Mouse (Mus musculus) brain, embryonic 18.5 days (tissue): ENCODE results near the gene Kat2b.
"Not testable (repeated sequence)": the region's sequence is repeated elsewhere in the genome, so short reads cannot be mapped to it uniquely, and the experiment has no call there.

ENCODE experiments used
- DNase-seq: peaks from one replicate; pipeline ENCODE4 v3.0.0-alpha.2; 2012; ENCODE audit warnings: low read depth, low spot score

Kat2b gene

GRCm38 (mm10) chr17:53596941-53597790 lies 30.5 kb downstream of the Kat2b start:
- no peak for DNase-seq

- DNase-seq, result no peak
These were observed 31.9 kb downstream of the Kat2b start for GRCm38 (mm10) chr17:53598571-53598970.

- DNase-seq, result not testable (repeated sequence)
These were observed 36.6 kb downstream of the Kat2b start for GRCm38 (mm10) chr17:53603236-53603635.

- DNase-seq, result not testable (repeated sequence)
These were observed 39.4 kb downstream of the Kat2b start for GRCm38 (mm10) chr17:53606082-53606481.

GRCm38 (mm10) chr17:53608924-53609323 lies 42.3 kb downstream of the Kat2b start:
- DNase-seq, result not testable (repeated sequence)

GRCm38 (mm10) chr17:53617295-53617957 lies 50.8 kb downstream of the Kat2b start:
- DNase-seq, result no peak

GRCm38 (mm10) chr17:53618369-53618768 lies 51.7 kb downstream of the Kat2b start:
- no peak for DNase-seq

GRCm38 (mm10) chr17:53619391-53619790 lies 52.7 kb downstream of the Kat2b start:
- no peak for DNase-seq

GRCm38 (mm10) chr17:53620611-53621010 lies 54.0 kb downstream of the Kat2b start:
- no peak for DNase-seq

GRCm38 (mm10) chr17:53622125-53622524 lies 55.5 kb downstream of the Kat2b start:
- DNase-seq, result no peak

- DNase-seq, result no peak
These were observed 57.1 kb downstream of the Kat2b start for GRCm38 (mm10) chr17:53623762-53624161.

- no peak for DNase-seq
These were observed 59.5 kb downstream of the Kat2b start for GRCm38 (mm10) chr17:53626160-53626559.

GRCm38 (mm10) chr17:53627497-53627896 lies 60.8 kb downstream of the Kat2b start:
- no peak for DNase-seq

GRCm38 (mm10) chr17:53628131-53628530 lies 61.5 kb downstream of the Kat2b start:
- no peak for DNase-seq

GRCm38 (mm10) chr17:53631344-53631743 lies 64.7 kb downstream of the Kat2b start:
- DNase-seq, result no peak

GRCm38 (mm10) chr17:53643360-53643759 lies 76.7 kb downstream of the Kat2b start:
- DNase-seq, result no peak

GRCm38 (mm10) chr17:53650251-53650661 lies 83.6 kb downstream of the Kat2b start:
- no peak for DNase-seq

- DNase-seq, result no peak
These were observed 87.9 kb downstream of the Kat2b start for GRCm38 (mm10) chr17:53654596-53654995.

GRCm38 (mm10) chr17:53655081-53655480 lies 88.4 kb downstream of the Kat2b start:
- no peak for DNase-seq

- no peak for DNase-seq
These were observed 89.3 kb downstream of the Kat2b start for GRCm38 (mm10) chr17:53655959-53656358.

- no peak for DNase-seq
These were observed 89.8 kb downstream of the Kat2b start for GRCm38 (mm10) chr17:53656369-53656860.

- not testable (repeated sequence) for DNase-seq
These were observed 90.7 kb downstream of the Kat2b start for GRCm38 (mm10) chr17:53657391-53657790.

GRCm38 (mm10) chr17:53658668-53659067 lies 92.0 kb downstream of the Kat2b start:
- no peak for DNase-seq
